Mouse (Mus musculus): ENCODE data around the gene Spg11. TPM values are rescaled to one million over a fixed set of nuclear protein-coding genes. Genes with fewer than 3 reads are reported as not detected.

Gene Spg11
- total and polyA plus RNA-seq, 2 experiments from 2014 or later: 4.9 to 20.1 TPM

- ATAC-seq (ENCODE audit: low FRiP score) (0 out of 2 replicates have a peak, but pooled peaks have one; percentile 41), DNase-seq (ENCODE audit: low spot score) (peak; percentile 83)
- no peak within 1 kb of the TSS for H3K27ac ChIP-seq (ENCODE audit: low read depth, low read length)
- no peaks in the 10 kb centered on the region for H3K27me3 ChIP-seq (ENCODE audit: insufficient read depth, low read length)
- no peaks in the 10 kb centered on the region for H3K9me3 ChIP-seq (ENCODE audit: low read length)
- H3K4me2 ChIP-seq (ENCODE audit: low read depth, low read length, poor library complexity, severe bottlenecking): no peak within 1 kb of the TSS
- no peaks in the 10 kb centered on the region for H3K36me3 ChIP-seq (ENCODE audit: insufficient read depth, low read length)
- H3K4me1 ChIP-seq (ENCODE audit: insufficient read depth, low read length): no peaks in the 10 kb centered on the region
- TF ChIP-seq CTCF (IDR thresholded peaks at IDR 0.05): peak; percentile 80
- no peak within 1 kb of the TSS for H3K4me3 ChIP-seq (ENCODE audit: low read depth, low read length)
- 34% methylated on average over 2 of the region's 2 CpGs for WGBS
- no peak within 1 kb of the TSS for H3K9ac ChIP-seq (replicated peaks; ENCODE audit: low read length, poor library complexity, severe bottlenecking)
These were observed 42.5 kb upstream of the Spg11 start, which contains the start of gene Trim69 for GRCm38 (mm10) chr2:122160680-122161079. Gene Trim69 (plus strand): TSS chr2:122160700.

DNA sequence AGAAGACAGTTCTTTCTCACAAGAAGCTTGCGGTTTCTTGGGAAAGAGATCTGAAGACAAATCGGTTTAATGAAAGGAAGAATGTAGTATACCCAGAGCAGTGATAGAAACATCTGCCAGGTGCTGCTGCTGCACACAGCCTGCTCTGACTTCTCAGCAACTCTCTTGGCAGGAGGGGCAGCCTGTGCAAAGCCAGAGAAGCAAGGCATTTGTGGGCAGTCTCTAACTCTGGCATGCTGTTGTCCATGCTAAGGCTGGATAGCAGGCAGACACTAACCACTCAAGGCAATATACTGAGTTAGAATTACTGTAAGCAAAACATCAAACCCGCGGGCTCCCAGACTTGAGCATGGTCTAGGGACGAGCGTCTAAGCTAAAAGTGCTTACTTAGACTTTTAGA lies 41.5 kb upstream of the Spg11 start:
- Histone ChIP-seq H3K9ac (replicated peaks; ENCODE audit: low read length, poor library complexity, severe bottlenecking) (no peak overlapping the region), H3K36me3 (ENCODE audit: insufficient read depth, low read length) (no peaks in the 10 kb centered on the region), H3K27me3 (ENCODE audit: insufficient read depth, low read length) (no peaks in the 10 kb centered on the region), H3K4me2 (ENCODE audit: low read depth, low read length, poor library complexity, severe bottlenecking) (no peak overlapping the region), H3K27ac (ENCODE audit: low read depth, low read length) (no peak overlapping the region), H3K9me3 (ENCODE audit: low read length) (no peaks in the 10 kb centered on the region), H3K4me1 (ENCODE audit: insufficient read depth, low read length) (no peaks in the 10 kb centered on the region), H3K4me3 (ENCODE audit: low read depth, low read length) (no peak overlapping the region)
- WGBS: 83% methylated on average over 6 of the region's 6 CpGs
- TF ChIP-seq CTCF (IDR thresholded peaks at IDR 0.05): no peak
- no peak for ATAC-seq (ENCODE audit: low FRiP score)
- DNase-seq (ENCODE audit: low spot score): no peak

- Histone ChIP-seq H3K4me2 (ENCODE audit: low read depth, low read length, poor library complexity, severe bottlenecking) (no peak overlapping the region), H3K4me1 (ENCODE audit: insufficient read depth, low read length) (no peaks in the 10 kb centered on the region), H3K27ac (ENCODE audit: low read depth, low read length) (no peak overlapping the region), H3K4me3 (ENCODE audit: low read depth, low read length) (no peak overlapping the region), H3K36me3 (ENCODE audit: insufficient read depth, low read length) (no peaks in the 10 kb centered on the region), H3K9ac (replicated peaks; ENCODE audit: low read length, poor library complexity, severe bottlenecking) (no peak overlapping the region), H3K9me3 (ENCODE audit: low read length) (no peaks in the 10 kb centered on the region), H3K27me3 (ENCODE audit: insufficient read depth, low read length) (no peaks in the 10 kb centered on the region)
- ATAC-seq (ENCODE audit: low FRiP score) (no peak), DNase-seq (ENCODE audit: low spot score) (no peak)
- no peak for TF ChIP-seq CTCF (IDR thresholded peaks at IDR 0.05)
- 44% methylated on average over 6 of the region's 6 CpGs for WGBS
These were observed 40.2 kb upstream of the Spg11 start for GRCm38 (mm10) chr2:122158362-122158802.

DNA sequence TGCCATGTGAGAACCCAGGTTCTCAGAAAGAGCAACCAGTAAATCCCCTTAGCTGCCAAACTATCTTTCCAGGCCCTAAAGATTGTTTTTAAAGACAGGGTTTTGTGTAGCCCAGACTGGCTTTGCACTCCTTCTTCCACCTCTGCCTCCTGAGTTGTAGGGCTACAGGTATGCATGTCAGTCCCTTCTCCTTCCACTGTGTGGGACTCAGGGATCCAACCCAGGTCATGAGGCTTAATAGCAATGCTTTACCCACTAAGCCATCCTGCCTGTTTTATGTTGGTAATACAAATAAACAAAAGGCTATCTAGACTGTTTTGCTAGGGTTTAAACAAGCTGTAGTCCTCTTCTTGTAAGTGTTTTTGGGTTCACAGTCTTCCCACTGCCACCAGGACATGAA lies 39.4 kb upstream of the Spg11 start:
- Histone ChIP-seq H3K9ac (replicated peaks; ENCODE audit: low read length, poor library complexity, severe bottlenecking) (no peak overlapping the region), H3K27me3 (ENCODE audit: insufficient read depth, low read length) (no peaks in the 10 kb centered on the region), H3K9me3 (ENCODE audit: low read length) (no peaks in the 10 kb centered on the region), H3K27ac (ENCODE audit: low read depth, low read length) (no peak overlapping the region), H3K4me2 (ENCODE audit: low read depth, low read length, poor library complexity, severe bottlenecking) (no peak overlapping the region), H3K4me3 (ENCODE audit: low read depth, low read length) (no peak overlapping the region), H3K4me1 (ENCODE audit: insufficient read depth, low read length) (no peaks in the 10 kb centered on the region), H3K36me3 (ENCODE audit: insufficient read depth, low read length) (no peaks in the 10 kb centered on the region)
- no peak for DNase-seq (ENCODE audit: low spot score)
- no peak for TF ChIP-seq CTCF (IDR thresholded peaks at IDR 0.05)
- ATAC-seq (ENCODE audit: low FRiP score): no peak

GRCm38 (mm10) chr2:122156051-122156700 lies 38.0 kb upstream of the Spg11 start:
- TF ChIP-seq CTCF (IDR thresholded peaks at IDR 0.05): no peak
- H3K4me3 ChIP-seq (ENCODE audit: low read depth, low read length): no peak overlapping the region
- no peaks in the 10 kb centered on the region for H3K36me3 ChIP-seq (ENCODE audit: insufficient read depth, low read length)
- H3K27me3 ChIP-seq (ENCODE audit: insufficient read depth, low read length): no peaks in the 10 kb centered on the region
- H3K4me1 ChIP-seq (ENCODE audit: insufficient read depth, low read length): no peaks in the 10 kb centered on the region
- DNase-seq (ENCODE audit: low spot score): no peak
- 88% methylated on average over 4 of the region's 4 CpGs for WGBS
- no peaks in the 10 kb centered on the region for H3K9me3 ChIP-seq (ENCODE audit: low read length)
- no peak overlapping the region for H3K9ac ChIP-seq (replicated peaks; ENCODE audit: low read length, poor library complexity, severe bottlenecking)
- no peak for ATAC-seq (ENCODE audit: low FRiP score)
- H3K4me2 ChIP-seq (ENCODE audit: low read depth, low read length, poor library complexity, severe bottlenecking): no peak overlapping the region
- no peak overlapping the region for H3K27ac ChIP-seq (ENCODE audit: low read depth, low read length)

DNA sequence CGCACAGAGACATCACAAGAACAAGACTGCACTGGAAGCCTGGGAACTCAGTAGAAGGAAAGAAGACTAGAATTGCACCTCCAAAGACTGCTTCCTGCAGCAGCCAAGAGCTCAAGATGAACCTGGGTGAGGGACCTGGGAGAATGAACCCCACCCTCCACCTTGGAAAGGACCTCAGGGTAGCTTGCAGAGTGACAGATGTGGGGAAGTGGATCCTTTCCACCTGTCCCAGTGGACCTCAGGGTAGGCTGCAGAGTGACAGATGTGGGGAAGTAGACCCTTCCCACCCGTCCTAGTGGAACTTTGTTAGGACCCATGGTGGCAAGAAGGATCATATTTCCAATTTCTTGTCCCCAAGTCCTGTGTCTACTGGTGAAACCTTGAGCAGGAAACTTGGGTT lies 37.1 kb upstream of the Spg11 start:
- H3K27me3 ChIP-seq (ENCODE audit: insufficient read depth, low read length): no peaks in the 10 kb centered on the region
- ATAC-seq (ENCODE audit: low FRiP score) (no peak), DNase-seq (ENCODE audit: low spot score) (no peak)
- no peaks in the 10 kb centered on the region for H3K36me3 ChIP-seq (ENCODE audit: insufficient read depth, low read length)
- no peaks in the 10 kb centered on the region for H3K9me3 ChIP-seq (ENCODE audit: low read length)
- WGBS: 88% methylated on average over 2 of the region's 2 CpGs
- no peak overlapping the region for H3K27ac ChIP-seq (ENCODE audit: low read depth, low read length)
- H3K9ac ChIP-seq (replicated peaks; ENCODE audit: low read length, poor library complexity, severe bottlenecking): no peak overlapping the region
- no peak overlapping the region for H3K4me3 ChIP-seq (ENCODE audit: low read depth, low read length)
- TF ChIP-seq CTCF (IDR thresholded peaks at IDR 0.05): no peak
- H3K4me2 ChIP-seq (ENCODE audit: low read depth, low read length, poor library complexity, severe bottlenecking): no peak overlapping the region
- H3K4me1 ChIP-seq (ENCODE audit: insufficient read depth, low read length): no peaks in the 10 kb centered on the region

Measured in midbrain, postnatal 0 days (tissue).